Mouse (Mus musculus): Measurements from ENCODE around the gene Enox1. TPM values are rescaled to one million over a fixed set of nuclear protein-coding genes. Genes with fewer than 3 reads are reported as not detected.

Gene Enox1
- polyA plus RNA-seq, 1 experiment from 2014 or later = 7.4 TPM

GRCm38 (mm10) chr14:77423194-77423593 lies 266.6 kb downstream of the Enox1 start:
- no peaks in the 10 kb centered on the region for H3K27me3 ChIP-seq (ENCODE audit: control insufficient read depth, insufficient read depth, low read length)
- H3K9me3 ChIP-seq (ENCODE audit: control insufficient read depth, low read depth, low read length) = no peaks in the 10 kb centered on the region
- no peak overlapping the region for H3K27ac ChIP-seq (ENCODE audit: low read length)
- no peaks in the 10 kb centered on the region for H3K4me1 ChIP-seq (ENCODE audit: control insufficient read depth, insufficient read depth, low read length)
- ATAC-seq (ENCODE audit: insufficient number of reproducible peaks, insufficient read depth, low FRiP score, low read depth) = no peak
- WGBS = 76% methylated on average over 9 of the region's 9 CpGs
- H3K4me3 ChIP-seq (ENCODE audit: low read depth, low read length) = no peak overlapping the region
- H3K36me3 ChIP-seq (ENCODE audit: control insufficient read depth, insufficient read depth, low read length) = no peaks in the 10 kb centered on the region
- no peak overlapping the region for H3K4me2 ChIP-seq (replicated peaks; ENCODE audit: low read depth, low read length)
- H3K9ac ChIP-seq (replicated peaks; ENCODE audit: low read depth, low read length) = no peak overlapping the region

DNA sequence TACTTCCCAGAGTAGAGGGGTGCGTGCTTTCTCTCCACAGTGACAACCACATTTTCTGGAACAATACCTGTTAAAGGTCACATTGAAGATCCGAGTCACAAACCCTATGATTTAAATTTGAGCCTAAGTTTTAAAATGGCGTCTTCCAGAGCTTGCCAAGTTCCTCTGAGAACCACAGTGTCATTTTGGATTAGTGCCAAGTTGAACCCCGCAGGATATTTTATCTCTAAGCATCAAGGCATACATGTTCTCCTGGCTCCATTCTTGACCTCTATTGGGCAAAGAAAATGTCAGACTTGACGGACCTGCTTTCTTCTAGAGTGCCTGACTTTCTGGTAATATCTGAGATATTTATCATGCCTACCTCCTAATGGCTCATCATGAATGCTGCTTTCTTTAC lies 282.9 kb downstream of the Enox1 start:
- H3K4me1 ChIP-seq (ENCODE audit: control insufficient read depth, insufficient read depth, low read length) = 0 out of 2 replicates have a peak, but pooled peaks cover 2% of the 10 kb centered on the region
- H3K27ac ChIP-seq (ENCODE audit: low read length) = no peak overlapping the region
- H3K9ac ChIP-seq (replicated peaks; ENCODE audit: low read depth, low read length) = no peak overlapping the region
- H3K27me3 ChIP-seq (ENCODE audit: control insufficient read depth, insufficient read depth, low read length) = no peaks in the 10 kb centered on the region
- WGBS = 78% methylated on average over 5 of the region's 5 CpGs
- H3K4me3 ChIP-seq (ENCODE audit: low read depth, low read length) = no peak overlapping the region
- no peak for ATAC-seq (ENCODE audit: insufficient number of reproducible peaks, insufficient read depth, low FRiP score, low read depth)
- no peak overlapping the region for H3K4me2 ChIP-seq (replicated peaks; ENCODE audit: low read depth, low read length)
- no peaks in the 10 kb centered on the region for H3K36me3 ChIP-seq (ENCODE audit: control insufficient read depth, insufficient read depth, low read length)
- no peaks in the 10 kb centered on the region for H3K9me3 ChIP-seq (ENCODE audit: control insufficient read depth, low read depth, low read length)

GRCm38 (mm10) chr14:77440805-77441204 lies 284.2 kb downstream of the Enox1 start:
- WGBS = 73% methylated on average over 7 of the region's 7 CpGs
- Histone ChIP-seq H3K4me1 (ENCODE audit: control insufficient read depth, insufficient read depth, low read length) (0 out of 2 replicates have a peak, but pooled peaks cover 2% of the 10 kb centered on the region), H3K9ac (replicated peaks; ENCODE audit: low read depth, low read length) (no peak overlapping the region), H3K27me3 (ENCODE audit: control insufficient read depth, insufficient read depth, low read length) (no peaks in the 10 kb centered on the region), H3K4me2 (replicated peaks; ENCODE audit: low read depth, low read length) (no peak overlapping the region), H3K4me3 (ENCODE audit: low read depth, low read length) (no peak overlapping the region), H3K27ac (ENCODE audit: low read length) (no peak overlapping the region), H3K9me3 (ENCODE audit: control insufficient read depth, low read depth, low read length) (no peaks in the 10 kb centered on the region), H3K36me3 (ENCODE audit: control insufficient read depth, insufficient read depth, low read length) (no peaks in the 10 kb centered on the region)
- no peak for ATAC-seq (ENCODE audit: insufficient number of reproducible peaks, insufficient read depth, low FRiP score, low read depth)

GRCm38 (mm10) chr14:77441541-77441940 lies 285.0 kb downstream of the Enox1 start:
- WGBS = 93% methylated on average over 6 of the region's 6 CpGs
- no peak overlapping the region for H3K4me3 ChIP-seq (ENCODE audit: low read depth, low read length)
- 0 out of 2 replicates have a peak, but pooled peaks cover 2% of the 10 kb centered on the region for H3K4me1 ChIP-seq (ENCODE audit: control insufficient read depth, insufficient read depth, low read length)
- H3K27me3 ChIP-seq (ENCODE audit: control insufficient read depth, insufficient read depth, low read length) = no peaks in the 10 kb centered on the region
- H3K36me3 ChIP-seq (ENCODE audit: control insufficient read depth, insufficient read depth, low read length) = no peaks in the 10 kb centered on the region
- no peak overlapping the region for H3K27ac ChIP-seq (ENCODE audit: low read length)
- no peak overlapping the region for H3K4me2 ChIP-seq (replicated peaks; ENCODE audit: low read depth, low read length)
- H3K9ac ChIP-seq (replicated peaks; ENCODE audit: low read depth, low read length) = no peak overlapping the region
- no peak for ATAC-seq (ENCODE audit: insufficient number of reproducible peaks, insufficient read depth, low FRiP score, low read depth)
- H3K9me3 ChIP-seq (ENCODE audit: control insufficient read depth, low read depth, low read length) = no peaks in the 10 kb centered on the region

DNA sequence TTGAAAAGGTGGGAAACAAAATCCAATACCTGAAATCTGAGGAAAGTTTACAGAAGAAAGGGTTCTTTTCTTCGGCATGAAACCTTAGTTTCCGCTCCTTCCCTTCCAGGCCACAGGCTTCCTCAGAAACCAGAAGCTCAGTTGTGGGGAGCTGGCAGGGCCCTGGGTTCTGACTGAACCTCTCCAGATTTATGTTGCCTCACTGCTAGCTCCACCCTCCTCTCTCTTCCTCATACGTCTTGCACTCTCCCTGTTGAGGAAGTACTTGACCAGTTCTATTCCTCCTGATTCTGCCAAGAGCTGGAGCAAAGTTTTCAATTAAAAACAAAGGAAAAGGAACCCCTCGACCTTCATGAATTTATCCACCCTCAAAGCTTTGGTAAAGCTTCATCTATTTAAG lies 291.4 kb downstream of the Enox1 start:
- WGBS = 72% methylated on average over 4 of the region's 4 CpGs
- H3K9me3 ChIP-seq (ENCODE audit: control insufficient read depth, low read depth, low read length) = no peaks in the 10 kb centered on the region
- ATAC-seq (ENCODE audit: insufficient number of reproducible peaks, insufficient read depth, low FRiP score, low read depth) = no peak

GRCm38 (mm10) chr14:77451916-77452315 lies 295.4 kb downstream of the Enox1 start:
- Histone ChIP-seq H3K27ac (ENCODE audit: low read length) (no peak overlapping the region), H3K4me2 (replicated peaks; ENCODE audit: low read depth, low read length) (no peak overlapping the region), H3K4me1 (ENCODE audit: control insufficient read depth, insufficient read depth, low read length) (no peaks in the 10 kb centered on the region), H3K27me3 (ENCODE audit: control insufficient read depth, insufficient read depth, low read length) (no peaks in the 10 kb centered on the region), H3K9me3 (ENCODE audit: control insufficient read depth, low read depth, low read length) (no peaks in the 10 kb centered on the region), H3K9ac (replicated peaks; ENCODE audit: low read depth, low read length) (no peak overlapping the region), H3K36me3 (ENCODE audit: control insufficient read depth, insufficient read depth, low read length) (no peaks in the 10 kb centered on the region), H3K4me3 (ENCODE audit: low read depth, low read length) (no peak overlapping the region)
- 84% methylated on average over 4 of the region's 4 CpGs for WGBS
- no peak for ATAC-seq (ENCODE audit: insufficient number of reproducible peaks, insufficient read depth, low FRiP score, low read depth)

More for the DNA sequence above, 291.4 kb downstream of the Enox1 start:
- no peaks in the 10 kb centered on the region for H3K27me3 ChIP-seq (ENCODE audit: control insufficient read depth, insufficient read depth, low read length)
- H3K4me3 ChIP-seq (ENCODE audit: low read depth, low read length) = no peak overlapping the region
- H3K27ac ChIP-seq (ENCODE audit: low read length) = no peak overlapping the region
- H3K4me1 ChIP-seq (ENCODE audit: control insufficient read depth, insufficient read depth, low read length) = no peaks in the 10 kb centered on the region
- H3K4me2 ChIP-seq (replicated peaks; ENCODE audit: low read depth, low read length) = no peak overlapping the region
- no peaks in the 10 kb centered on the region for H3K36me3 ChIP-seq (ENCODE audit: control insufficient read depth, insufficient read depth, low read length)
- H3K9ac ChIP-seq (replicated peaks; ENCODE audit: low read depth, low read length) = no peak overlapping the region

- no peak for ATAC-seq (ENCODE audit: insufficient number of reproducible peaks, insufficient read depth, low FRiP score, low read depth)
- Histone ChIP-seq H3K4me1 (ENCODE audit: control insufficient read depth, insufficient read depth, low read length) (no peaks in the 10 kb centered on the region), H3K27ac (ENCODE audit: low read length) (no peak overlapping the region), H3K9me3 (ENCODE audit: control insufficient read depth, low read depth, low read length) (no peaks in the 10 kb centered on the region), H3K27me3 (ENCODE audit: control insufficient read depth, insufficient read depth, low read length) (no peaks in the 10 kb centered on the region), H3K4me3 (ENCODE audit: low read depth, low read length) (no peak overlapping the region), H3K9ac (replicated peaks; ENCODE audit: low read depth, low read length) (no peak overlapping the region), H3K36me3 (ENCODE audit: control insufficient read depth, insufficient read depth, low read length) (no peaks in the 10 kb centered on the region), H3K4me2 (replicated peaks; ENCODE audit: low read depth, low read length) (no peak overlapping the region)
- 30% methylated on average over 3 of the region's 3 CpGs for WGBS
Measured at GRCm38 (mm10) chr14:77456066-77456465, 299.5 kb downstream of the Enox1 start.

DNA sequence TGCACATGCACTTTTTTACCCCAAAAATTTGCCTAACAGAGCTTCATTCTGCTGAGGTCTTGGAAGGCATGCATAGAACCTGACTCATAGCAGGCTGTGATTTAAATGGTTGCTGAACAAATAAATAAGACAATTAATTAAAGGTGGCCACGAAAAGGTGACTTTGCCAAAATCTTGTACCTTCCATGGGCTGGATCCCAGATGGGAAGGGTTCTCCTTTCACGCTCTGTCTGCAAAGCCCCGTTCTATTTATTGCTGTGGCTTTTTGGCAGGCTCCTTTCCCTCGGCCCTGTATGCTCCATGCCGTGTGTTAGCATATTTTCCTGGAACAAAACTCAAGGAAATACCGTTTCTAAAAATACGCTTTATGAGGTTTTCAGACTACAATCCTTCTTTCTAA lies 300.3 kb downstream of the Enox1 start:
- WGBS = 43% methylated on average over 7 of the region's 7 CpGs

DNA sequence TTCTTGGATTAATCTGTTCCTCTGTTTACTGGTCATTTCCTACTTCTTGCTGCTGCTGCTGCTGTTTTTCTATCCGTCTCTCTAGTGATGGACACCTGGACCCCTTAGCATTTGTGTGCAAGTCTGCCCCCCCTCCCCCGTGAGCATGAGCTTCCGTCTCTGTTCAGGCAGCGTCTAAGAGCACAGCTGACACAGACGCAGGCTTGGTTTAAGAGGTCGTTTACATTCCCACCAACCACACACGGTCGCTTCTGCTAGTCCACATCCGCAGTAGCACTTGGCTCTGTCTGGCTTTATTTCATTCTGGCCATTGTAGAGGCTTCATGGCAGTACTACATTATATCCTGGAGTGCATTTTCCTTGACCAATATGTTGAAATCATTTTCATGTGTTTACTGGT lies 301.7 kb downstream of the Enox1 start:
- no peak overlapping the region for H3K4me2 ChIP-seq (replicated peaks; ENCODE audit: low read depth, low read length)
- no peaks in the 10 kb centered on the region for H3K4me1 ChIP-seq (ENCODE audit: control insufficient read depth, insufficient read depth, low read length)
- H3K36me3 ChIP-seq (ENCODE audit: control insufficient read depth, insufficient read depth, low read length) = no peaks in the 10 kb centered on the region
- 14% methylated on average over 9 of the region's 9 CpGs for WGBS
- H3K9me3 ChIP-seq (ENCODE audit: control insufficient read depth, low read depth, low read length) = no peaks in the 10 kb centered on the region
- H3K27ac ChIP-seq (ENCODE audit: low read length) = peak overlapping the region; percentile 1; the same call in 1 of the 2 replicates
- H3K4me3 ChIP-seq (ENCODE audit: low read depth, low read length) = no peak overlapping the region
- no peak overlapping the region for H3K9ac ChIP-seq (replicated peaks; ENCODE audit: low read depth, low read length)
- no peaks in the 10 kb centered on the region for H3K27me3 ChIP-seq (ENCODE audit: control insufficient read depth, insufficient read depth, low read length)
- ATAC-seq (ENCODE audit: insufficient number of reproducible peaks, insufficient read depth, low FRiP score, low read depth) = no peak

More for the DNA sequence above, 300.3 kb downstream of the Enox1 start:
- ATAC-seq (ENCODE audit: insufficient number of reproducible peaks, insufficient read depth, low FRiP score, low read depth) = no peak
- Histone ChIP-seq H3K4me1 (ENCODE audit: control insufficient read depth, insufficient read depth, low read length) (no peaks in the 10 kb centered on the region), H3K9me3 (ENCODE audit: control insufficient read depth, low read depth, low read length) (no peaks in the 10 kb centered on the region), H3K9ac (replicated peaks; ENCODE audit: low read depth, low read length) (no peak overlapping the region), H3K27ac (ENCODE audit: low read length) (no peak overlapping the region), H3K27me3 (ENCODE audit: control insufficient read depth, insufficient read depth, low read length) (no peaks in the 10 kb centered on the region), H3K4me2 (replicated peaks; ENCODE audit: low read depth, low read length) (no peak overlapping the region), H3K4me3 (ENCODE audit: low read depth, low read length) (no peak overlapping the region), H3K36me3 (ENCODE audit: control insufficient read depth, insufficient read depth, low read length) (no peaks in the 10 kb centered on the region)

All from stomach, embryonic 14.5 days (tissue).